Mouse (Mus musculus) spleen, postnatal 4 days (tissue): Measurements from ENCODE around the gene Rgs3.

Source experiments
- DNase-seq, 2 experiments: peaks; one replicate each; pipeline ENCODE4 v3.0.0; 2022; ENCODE audit warnings: low spot score in 2 of 2

Rgs3 gene

DNA sequence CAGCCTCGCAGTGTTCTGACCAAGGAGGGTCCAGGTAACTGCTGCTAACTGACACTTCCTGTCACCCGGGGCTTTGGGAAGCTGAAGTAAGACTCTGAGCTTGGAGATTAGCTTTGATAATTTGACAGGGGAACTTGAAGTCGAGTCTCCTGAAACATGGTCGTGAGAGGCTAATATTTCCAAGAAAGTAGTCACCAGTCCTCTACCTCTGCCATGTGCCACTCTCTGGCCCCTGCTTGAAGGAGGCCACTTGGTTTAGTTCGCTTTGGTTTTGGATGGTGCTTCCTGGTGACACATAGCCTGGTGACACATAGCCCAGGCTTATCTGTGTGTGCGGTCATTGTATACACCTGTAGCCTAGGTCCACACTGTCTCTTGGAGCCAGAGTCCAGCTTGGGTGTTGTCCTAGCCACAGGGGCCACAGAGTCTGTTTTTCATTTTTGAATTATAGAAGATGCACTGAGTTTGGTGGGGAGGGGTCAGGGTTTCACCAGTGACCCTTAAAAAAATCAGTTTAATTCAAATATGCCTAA lies at the start of gene Rgs3:
Rgs3 (plus strand) TSS at position 51 of the 533 bp plus-strand sequence.
- DNase-seq: no peak

DNA sequence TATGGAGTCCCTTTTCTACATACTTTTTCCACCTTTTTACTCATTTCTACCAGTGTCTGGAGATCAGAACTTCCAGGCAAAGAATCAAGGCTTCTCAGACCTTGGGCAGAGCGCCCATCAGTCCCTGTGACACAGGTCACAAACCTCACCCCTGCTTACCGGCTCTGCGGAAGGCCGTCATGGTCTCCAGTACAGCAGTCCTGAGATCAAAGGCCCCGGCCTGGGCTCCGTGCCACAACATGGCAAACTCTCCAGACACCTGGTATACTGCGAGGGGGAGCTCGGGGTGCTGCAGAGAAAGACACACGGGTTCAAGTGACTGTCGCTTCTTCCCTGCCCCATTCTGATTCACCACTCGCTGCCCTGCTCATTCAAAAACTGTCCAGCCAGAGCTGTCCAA lies 49.7 kb upstream of the Rgs3 start:
- DNase-seq: peak in 1 of 2 experiments; percentile 67

DNA sequence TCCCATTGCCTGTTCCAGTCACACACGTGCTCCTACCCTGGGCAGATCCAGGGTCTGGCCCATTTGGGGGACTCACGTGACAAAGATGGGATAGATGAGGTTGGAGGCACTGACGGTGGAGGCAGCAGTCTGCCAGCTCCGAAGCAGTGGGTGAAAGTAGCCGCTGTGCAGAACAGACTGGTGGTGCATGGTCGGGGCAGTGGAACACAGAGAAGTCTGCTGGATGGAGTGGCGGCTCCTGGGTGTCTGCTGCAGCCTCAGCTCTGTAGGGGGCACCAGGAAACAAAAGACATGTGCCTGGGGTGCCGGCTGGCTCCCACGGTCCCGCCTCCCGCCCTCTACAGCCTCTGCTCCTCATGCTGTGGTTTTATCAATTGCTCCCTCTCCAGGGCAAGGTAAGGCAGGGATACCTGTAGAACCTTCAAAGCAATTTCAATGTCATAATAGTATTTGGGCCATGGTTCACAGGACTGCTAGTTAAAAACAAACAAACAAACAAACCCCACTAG lies 45.6 kb upstream of the Rgs3 start:
- DNase-seq: peak in 1 of 2 experiments; percentile 63

DNA sequence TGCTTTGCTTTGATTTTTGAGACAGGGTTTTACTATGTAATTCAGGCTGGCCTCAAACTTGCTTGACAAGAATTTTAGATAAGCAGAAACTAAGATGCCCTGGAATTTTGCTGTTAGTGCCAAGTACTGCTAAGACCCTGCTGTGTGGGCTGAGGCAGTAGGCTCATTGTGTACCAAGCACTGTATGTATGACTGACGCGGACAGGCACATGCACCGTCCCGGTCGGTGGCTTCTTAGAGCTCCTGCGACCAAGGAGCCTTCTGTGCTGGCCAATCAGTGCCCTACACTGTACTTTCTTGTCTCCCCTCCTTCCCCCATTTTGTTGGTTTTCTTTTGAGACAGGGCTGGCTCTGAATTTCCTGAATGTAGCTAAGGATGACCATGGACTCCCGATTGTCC lies 44.7 kb upstream of the Rgs3 start:
- DNase-seq: peak in 1 of 2 experiments; percentile 62

DNA sequence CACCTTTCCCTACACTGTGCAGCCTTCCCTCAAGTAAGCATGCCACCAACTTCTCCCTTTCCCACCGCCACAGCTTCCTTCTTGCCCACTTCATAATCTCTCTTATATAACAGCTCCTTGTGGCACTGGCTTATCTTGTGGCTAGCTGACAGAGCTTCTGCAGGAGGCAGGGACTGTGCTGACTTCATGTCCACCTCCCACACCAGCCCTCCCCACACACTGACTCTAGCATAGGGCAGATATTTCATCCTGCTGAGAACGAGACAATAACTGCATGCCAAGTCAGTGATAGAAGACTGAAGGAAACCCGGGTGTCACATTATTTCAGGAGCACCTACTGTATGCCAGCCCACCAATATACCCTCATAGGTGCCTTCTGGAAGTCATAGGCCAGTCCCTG lies 44.2 kb upstream of the Rgs3 start:
- peak; percentile 38 to 69 for DNase-seq

DNA sequence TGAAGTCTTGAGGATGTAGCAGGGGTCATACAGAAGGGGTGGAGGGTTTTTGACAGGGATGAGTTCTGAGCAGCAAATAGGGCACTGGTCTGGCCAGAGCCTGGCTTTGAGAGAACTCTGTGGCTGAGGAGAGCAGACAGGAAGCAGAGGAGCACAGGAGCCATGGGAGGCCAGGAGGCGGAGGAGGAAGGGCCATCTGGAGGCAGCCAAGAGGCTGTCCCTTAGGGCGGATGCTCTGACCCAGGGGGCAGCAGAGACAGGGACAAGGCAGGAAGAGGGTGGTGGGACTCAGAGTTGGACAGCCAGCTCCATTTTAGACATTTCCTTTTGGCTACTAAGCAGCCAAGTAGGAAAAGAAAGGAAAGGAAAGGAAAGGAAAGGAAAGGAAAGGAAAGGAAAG lies 43.6 kb upstream of the Rgs3 start:
- DNase-seq: peak; percentile 57 to 75

DNA sequence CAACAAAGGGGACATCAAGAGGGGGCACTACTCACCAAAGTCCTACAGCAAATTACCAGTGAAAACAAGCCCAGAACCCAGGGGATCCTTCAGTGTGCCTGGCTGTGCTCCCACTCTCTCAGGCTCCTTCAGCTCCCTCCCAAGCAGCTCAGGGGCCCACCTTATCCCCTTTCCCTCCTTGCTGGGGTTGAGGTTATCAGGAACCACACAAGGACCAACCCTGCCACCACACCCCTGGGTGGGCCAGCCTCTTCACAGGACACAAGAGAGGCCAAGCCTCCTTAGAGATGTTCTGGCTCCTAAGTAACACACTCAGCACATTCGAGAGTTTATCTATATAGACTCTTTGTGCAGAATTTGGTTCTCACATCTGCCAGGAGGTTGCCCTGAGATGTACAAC lies 43.1 kb upstream of the Rgs3 start:
- peak; percentile 87 to 88 for DNase-seq

DNA sequence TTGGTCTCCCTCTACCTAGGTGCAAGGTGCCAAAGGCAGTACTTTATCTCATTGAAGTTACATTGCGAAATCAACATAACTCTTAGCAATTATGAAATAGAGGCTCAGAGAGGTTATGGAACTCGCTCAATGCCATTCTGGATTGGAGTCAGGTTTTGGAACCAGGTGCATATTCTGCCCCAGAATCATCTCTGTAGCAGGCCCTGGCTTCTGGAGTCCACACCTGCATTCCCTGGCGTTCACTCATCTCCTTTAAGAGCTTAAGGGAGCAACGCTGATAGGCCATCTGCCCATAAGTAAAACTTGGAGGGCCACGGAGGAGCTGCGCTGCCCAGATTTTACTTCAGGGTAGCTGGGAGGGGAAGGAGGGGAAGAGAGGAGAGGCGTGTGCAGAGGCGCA lies 42.6 kb upstream of the Rgs3 start:
- peak; percentile 39 to 69 for DNase-seq

DNA sequence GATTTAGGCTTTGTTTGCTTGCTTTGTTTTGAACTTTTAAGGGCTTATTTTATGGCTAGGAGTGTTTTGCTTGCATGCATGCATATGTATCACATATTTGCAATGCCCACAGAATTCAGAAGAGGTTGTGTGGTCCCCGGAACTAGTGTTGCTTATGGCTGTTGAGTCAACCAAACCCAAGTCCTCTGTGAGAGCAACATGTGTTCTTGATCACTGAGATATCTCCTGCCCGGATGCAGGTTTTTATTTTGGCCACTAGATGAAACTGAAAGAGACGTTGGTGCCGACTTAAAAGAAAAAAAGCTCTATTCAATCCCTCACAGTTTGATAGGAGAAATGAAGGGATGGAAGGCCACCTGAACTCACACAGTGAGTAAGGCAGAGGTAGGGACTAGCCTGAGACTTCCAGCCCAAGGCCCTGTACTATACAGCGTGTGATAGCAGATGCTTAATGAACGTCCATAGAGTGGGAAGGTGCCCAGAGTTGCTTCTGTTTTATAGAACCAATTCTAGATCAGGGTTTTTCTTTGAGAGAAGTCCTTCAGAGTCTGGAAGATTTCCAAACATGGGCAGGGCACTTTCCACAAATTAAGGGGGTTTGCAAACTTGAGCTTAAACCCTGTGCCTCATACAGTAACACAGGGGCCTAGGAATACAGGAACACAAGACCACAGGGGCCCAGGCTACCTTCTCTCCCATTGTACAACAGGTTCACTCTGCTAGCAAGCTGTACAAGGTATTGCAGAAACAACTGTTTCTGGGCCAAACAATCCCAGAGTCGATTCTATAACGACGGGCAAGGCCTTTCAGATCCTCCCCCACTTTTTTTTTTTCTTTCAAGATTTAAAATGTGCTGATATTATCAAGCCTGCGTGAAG lies 41.9 kb upstream of the Rgs3 start:
- peak in 1 of 2 experiments; percentile 60 for DNase-seq

DNA sequence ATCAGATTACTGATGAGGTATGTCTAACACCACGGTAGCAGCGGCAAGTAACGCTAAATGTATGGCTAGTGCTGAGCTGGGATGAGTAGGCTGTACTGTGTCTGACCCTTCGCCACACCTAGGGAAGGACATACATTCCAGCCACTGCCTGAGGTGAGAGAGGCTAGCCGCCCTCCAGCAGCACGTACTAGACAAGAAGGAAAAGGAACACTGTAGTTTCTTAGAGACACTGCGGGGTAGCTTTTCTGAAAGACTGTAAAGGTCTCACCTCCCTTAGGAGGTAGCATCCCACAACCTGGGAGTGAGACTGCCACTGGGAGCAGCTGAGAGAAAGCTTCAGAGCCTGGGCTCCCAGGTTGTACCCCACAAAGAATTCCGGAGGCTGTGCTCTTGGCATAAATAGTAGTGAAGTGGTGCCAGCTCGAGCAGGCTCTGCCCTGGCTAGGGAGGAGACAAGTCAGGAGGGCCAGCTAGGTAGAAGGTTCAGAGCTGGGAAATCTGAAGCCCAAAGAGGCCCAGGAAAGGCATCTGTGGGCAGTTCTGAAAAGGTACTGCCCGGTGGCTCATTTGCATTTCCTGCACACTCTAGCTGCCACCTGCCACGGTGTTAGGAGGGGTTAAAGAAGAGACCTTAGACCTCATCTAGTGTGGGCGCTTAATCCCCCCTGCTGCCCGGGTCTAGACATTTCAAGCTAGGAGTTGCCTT lies 41.1 kb upstream of the Rgs3 start:
- DNase-seq: peak; percentile 28 to 69

DNA sequence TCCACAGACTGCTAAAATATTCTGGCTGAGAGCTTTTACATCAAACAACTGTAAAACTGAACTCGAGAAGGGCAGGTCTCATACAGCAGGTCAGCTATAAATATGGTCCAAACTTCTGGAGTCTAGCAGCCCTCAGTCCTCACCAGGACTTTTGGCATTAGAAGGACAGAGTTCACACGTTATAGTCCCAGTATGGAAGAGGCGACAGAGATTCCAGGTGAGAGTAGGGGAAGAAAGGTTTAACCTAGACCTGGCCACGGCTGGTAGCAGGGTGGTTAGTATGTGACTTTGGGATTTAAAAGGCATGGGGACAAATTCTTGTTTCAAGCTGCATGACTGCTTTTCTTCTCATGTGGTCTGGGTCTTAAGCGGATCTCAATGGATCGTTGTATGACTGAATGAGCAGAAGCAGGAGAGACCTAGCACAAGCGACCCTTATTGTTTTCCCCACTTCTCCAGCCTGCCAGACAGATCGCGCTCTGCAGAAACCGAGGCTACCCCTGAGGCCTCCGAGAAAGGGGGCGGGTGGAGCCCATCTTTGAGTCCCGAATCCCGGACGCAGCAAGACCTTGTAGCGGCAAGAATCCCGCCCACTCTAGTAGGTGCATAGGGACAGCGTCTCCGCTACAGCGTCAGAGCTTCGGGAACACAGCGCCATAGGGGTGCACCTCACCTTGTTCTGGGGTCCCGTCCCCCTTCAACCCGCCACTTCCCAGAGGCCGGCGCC lies 40.4 kb upstream of the Rgs3 start:
- peak in 1 of 2 experiments; percentile 58 for DNase-seq

DNA sequence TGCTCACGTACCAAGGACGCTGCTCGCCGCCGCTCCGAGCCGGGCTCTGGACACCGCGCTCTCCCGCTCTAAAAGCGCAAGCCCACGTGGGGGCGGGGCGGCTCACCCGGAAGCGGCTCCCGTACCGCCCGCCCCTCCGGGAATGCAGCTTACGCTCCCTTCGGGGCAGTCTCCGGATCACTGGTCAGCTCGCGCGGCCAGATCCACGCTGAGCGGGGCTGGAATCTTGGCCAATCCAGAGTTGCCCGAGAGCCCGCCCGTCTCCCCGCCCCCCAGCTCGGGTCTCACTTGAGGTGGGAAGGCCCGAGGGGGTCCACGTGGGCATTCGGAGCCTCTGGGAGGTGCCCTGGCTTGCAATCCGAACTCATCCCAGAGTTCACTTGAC lies 39.8 kb upstream of the Rgs3 start, which contains the start of gene Alad:
Alad (minus strand) TSS at position 70 of the 385 bp plus-strand sequence.
- DNase-seq: peak; percentile 84 to 92

DNA sequence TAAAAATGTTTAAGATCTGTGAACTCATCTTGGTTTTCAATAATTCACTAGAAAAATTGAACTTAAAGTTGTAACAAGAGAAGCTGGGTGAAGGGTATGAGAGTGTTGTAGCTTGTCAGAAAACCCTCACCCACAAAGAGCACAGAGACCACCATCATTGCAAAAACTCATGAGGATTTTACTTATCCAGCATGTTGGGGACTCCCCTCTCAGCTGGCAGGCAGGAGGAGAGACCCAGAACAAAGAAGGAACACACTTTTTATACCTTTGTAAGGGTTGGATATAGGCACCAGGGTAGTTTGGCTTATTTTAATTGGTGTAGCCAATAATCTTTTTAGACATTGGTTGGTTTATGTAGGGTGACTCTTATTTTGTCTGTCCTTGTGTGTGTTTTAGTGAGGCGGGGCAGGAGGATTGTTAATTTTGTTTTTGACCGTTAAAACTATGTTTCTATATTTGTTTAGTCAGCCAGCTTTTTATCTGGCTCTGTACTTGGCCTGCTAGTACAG lies 38.7 kb upstream of the Rgs3 start:
- no peak for DNase-seq

DNA sequence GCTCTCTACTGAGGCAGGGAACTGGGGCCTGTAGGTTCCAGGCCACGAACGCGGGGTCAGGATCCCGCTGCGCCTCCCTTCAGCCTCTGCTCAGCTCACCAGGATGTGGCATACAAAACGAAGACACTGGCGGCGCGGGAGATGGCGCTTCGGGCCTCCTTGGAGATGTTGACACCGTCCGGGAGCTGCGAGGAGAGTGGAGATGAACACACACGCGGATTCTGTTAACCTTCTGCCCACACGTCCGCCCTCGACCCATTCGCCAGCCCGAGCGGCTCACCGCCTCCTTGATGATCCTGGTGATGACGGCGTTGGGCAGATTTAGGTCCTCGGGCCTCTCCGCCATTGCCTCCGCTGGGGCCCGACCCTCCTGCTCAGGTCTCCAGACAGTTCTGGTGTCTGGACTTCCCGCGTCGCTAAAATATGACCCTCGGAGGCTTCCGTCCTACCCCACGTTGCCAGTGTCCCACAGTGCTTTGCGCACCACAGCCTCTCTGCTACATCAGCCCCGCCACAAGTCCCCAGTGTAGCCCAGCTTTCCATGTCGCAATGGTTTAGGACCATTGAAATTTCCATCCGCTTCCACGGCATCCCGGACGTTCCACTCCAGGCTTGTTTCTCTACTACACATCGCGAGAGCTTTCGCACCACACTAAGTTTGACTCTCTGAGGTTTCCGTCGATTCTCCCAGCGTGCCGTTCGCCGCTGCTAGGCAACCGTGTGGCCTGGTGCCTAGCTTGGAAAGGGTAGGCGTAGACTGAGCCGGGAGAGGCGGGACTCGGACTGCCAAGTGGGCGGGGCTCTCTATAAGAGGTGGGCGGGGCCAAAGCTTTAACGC lies 34.8 kb upstream of the Rgs3 start, which contains the start of the genes Pole3 and 4933430I17Rik:
Pole3 (minus strand) TSS at position 418 of the 838 bp plus-strand sequence.
4933430I17Rik (plus strand) TSS at position 719 of the 838 bp plus-strand sequence.
- peak; percentile 95 to 97 for DNase-seq

DNA sequence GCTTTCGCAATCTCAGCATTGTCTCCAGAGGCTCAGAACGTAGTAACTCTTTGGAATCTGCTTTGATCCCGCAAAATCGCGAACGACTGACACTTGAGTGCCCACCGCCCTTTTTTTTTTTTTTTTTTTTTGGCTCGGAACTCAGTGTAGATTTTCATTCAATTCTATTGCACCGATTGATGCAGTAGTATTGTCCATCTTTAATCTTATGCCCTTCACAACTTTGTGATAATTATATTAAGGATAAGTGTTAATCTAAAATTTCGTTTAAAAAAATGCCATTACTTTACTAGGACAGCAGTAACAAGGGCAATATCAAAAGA lies 34.2 kb upstream of the Rgs3 start:
- DNase-seq: no peak

DNA sequence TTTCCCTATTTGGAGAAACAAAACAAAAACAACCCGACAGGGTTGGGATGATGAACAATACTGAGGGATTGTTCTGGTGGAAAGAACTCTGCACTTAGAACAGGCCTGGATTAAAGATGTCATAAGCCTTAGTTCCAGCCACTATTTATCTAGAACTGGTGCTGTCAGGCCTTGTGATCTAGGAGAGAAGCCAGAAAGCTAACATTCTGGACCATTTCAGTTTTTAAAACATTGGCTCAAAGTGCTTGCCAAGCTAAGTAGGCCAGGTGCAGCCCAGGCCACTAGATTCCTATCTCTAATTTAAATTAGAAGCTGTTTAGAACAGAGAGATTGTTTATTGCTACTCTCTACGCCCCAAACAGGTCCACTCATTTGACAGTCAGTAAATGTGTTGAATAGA lies 33.4 kb upstream of the Rgs3 start:
- no peak for DNase-seq

DNA sequence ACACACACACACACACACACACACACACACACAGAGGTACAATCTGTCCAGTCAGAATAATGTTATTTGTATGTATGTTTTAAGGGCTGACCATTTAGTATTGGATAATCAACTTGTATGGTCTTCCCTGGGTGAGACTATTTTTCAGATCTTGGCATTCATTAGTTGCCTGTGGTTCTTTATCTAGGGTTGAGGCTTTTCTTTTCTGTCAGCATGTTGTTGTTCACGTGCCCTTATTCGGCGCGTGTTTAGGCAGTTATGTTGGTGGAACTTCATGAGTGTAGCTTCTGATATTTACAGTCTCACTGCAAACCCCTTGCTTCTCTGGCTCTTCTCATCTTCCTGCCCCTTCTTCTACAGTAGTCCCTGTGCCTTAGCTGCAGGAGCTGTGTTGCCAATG lies 32.0 kb upstream of the Rgs3 start:
- DNase-seq: no peak

DNA sequence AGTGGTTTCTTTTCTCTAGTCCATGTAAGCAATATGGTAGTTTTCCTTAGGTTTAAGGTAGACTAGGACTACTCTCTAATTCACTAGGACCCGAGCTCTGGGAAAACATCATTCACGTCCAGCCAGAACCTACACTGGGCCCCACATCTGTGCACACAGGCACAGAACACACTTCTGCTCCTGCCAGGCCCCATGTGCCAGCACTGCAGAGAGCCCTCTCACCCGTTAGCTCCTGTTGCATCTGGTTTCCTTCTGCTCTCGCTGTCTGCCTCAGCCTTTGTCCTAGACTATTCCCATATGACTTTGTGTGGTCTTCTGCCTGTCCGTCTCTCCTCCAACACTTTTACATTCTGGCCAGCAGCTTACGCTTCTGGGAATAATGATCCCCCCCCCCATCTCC lies 25.9 kb upstream of the Rgs3 start:
- no peak for DNase-seq

DNA sequence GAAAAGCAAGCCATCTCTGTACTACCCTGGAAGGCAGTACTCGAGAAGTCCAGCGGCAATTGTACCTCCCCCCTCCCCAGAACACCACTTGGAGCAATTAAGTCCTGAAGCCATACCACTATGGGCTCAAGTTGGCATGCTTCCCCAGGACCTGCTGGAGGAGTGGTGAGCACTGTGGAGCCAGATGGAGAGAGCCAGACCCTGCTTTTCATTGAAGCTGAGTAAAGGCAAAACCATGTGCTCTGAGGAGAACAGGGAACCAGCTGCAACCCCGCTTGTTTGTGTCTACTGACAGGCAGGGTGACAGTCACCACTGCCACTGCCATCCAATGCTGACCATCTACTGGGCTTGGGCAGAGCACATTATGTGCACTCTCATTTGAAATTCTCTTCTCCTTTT lies 17.8 kb upstream of the Rgs3 start:
- no peak for DNase-seq

DNA sequence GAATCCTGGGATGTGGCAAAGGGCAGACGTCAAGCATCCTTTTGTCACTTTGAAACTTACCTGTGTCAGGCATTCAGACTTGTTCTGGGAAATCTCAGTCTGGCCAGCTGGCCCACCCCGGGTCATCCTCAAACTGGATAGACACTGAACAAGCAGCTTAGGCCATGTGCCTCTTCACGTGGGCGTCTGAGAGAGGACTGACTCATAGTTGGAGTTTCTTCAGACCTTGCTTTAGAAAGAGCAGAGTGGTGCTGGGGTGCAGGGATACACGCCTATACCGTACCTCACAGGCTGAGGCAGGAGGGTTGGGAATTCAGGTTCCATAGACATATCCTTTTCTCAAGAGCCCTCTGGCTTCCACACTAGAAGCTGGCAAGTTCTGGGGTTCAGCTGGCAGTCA lies 15.9 kb upstream of the Rgs3 start:
- DNase-seq: no peak

DNA sequence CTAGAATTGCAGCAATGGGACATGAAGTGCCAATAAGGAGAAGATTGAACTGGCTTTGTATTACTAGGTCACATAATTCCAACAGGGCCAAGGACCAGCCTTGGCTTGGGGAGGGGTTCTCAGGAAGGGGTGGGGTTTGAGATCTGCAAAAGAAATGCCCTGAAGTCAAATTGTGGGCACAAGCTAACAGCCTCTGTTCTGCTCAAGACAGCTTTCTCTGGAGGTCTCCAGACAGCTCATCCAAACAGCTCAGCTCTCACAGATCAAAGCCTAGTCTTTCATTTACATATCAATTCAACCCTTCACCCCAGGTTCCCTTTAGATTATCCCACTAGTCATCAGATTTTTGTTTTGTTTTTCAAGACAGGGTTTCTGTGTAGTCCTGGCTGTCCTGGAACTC lies 14.8 kb upstream of the Rgs3 start:
- no peak for DNase-seq
